Mouse (Mus musculus): ENCODE measurements at regions not wholly inside any gene's neighbourhood (a gene's known extent, or its start where the extent isn't known, plus 50 kb on each side); places are given as distances from the start of the nearest gene placed in this dataset.

- in situ Hi-C loops (cut with MboI, MseI) = no loop called here
Observed at GRCm38 (mm10) chr11:89147990-89148389, 74.3 kb downstream of the Gm525 start.

- in situ Hi-C loops (cut with MboI, MseI) = no loop called here
Observed at GRCm38 (mm10) chr11:89145281-89145945, 71.8 kb downstream of the Gm525 start.

- in situ Hi-C loops (cut with MboI, MseI) = no loop called here
Observed at GRCm38 (mm10) chr11:89142527-89143154, 69.0 kb downstream of the Gm525 start.

All from T-helper 2 cell (primary cell).